Mouse (Mus musculus) hindbrain, embryonic 12.5 days (tissue): ENCODE data around the gene Cenpv. TPM values are rescaled to one million over a fixed set of nuclear protein-coding genes. Genes with fewer than 3 reads are reported as not detected.

Experiments used
- ATAC-seq: fragments of 200-750 bp; cut with Nextera tagmentation; 2 replicates; pipeline ENCODE4 v1.8.0; 2017; ENCODE audit warnings: moderate TSS enrichment; ENCODE audit not compliant: low FRiP score
- H3K27ac ChIP-seq: fragments of 300-500 bp; sonication (generic); 2 replicates; pipeline ENCODE4 v1.5.1; 2016; ENCODE audit warnings: mild to moderate bottlenecking
- H3K27me3 ChIP-seq: fragments of 300-500 bp; sonication (generic); 2 replicates; pipeline ENCODE4 v1.6.1; 2016; ENCODE audit warnings: mild to moderate bottlenecking
- H3K36me3 ChIP-seq: fragments of 300-500 bp; sonication (generic); 2 replicates; pipeline ENCODE4 v1.6.1; 2016; ENCODE audit warnings: mild to moderate bottlenecking
- H3K4me1 ChIP-seq: fragments of 300-500 bp; sonication (generic); 2 replicates; pipeline ENCODE4 v1.6.1; 2016
- H3K4me2 ChIP-seq: fragments of 300-500 bp; sonication (generic); replicated peaks from 2 replicates; pipeline ENCODE4 v1.6.1; 2016; ENCODE audit warnings: mild to moderate bottlenecking
- H3K4me3 ChIP-seq: fragments of 300-500 bp; sonication (generic); 2 replicates; pipeline ENCODE4 v1.5.1; 2016; ENCODE audit warnings: mild to moderate bottlenecking
- H3K9ac ChIP-seq: fragments of 300-500 bp; sonication (generic); 2 replicates; pipeline ENCODE4 v1.6.1; 2016; ENCODE audit warnings: mild to moderate bottlenecking, moderate library complexity
- H3K9me3 ChIP-seq: fragments of 300-500 bp; sonication (generic); replicated peaks from 2 replicates; pipeline ENCODE4 v1.6.1; 2016; ENCODE audit warnings: mild to moderate bottlenecking
- whole genome bisulfite sequencing: fragments of 180-500 bp; shearing (Covaris S2); methylation state at CpG from one replicate; pipeline ENCODE4 v1.1.7; 2016; 5-methylcytosine and 5-hydroxymethylcytosine counted together
- polyA plus RNA-seq: library from polyadenylated mRNA; unstranded; fragments of >200 nt; fragmentation: Nextera tagmentation; extraction: Ambion mirVana; gene quantifications from 2 replicates; pipeline ENCODE4 v1.2.1, GENCODE M21; 2016

Cenpv gene
- polyA plus RNA-seq = 47.2 and 51.6 TPM in 2 replicates

DNA sequence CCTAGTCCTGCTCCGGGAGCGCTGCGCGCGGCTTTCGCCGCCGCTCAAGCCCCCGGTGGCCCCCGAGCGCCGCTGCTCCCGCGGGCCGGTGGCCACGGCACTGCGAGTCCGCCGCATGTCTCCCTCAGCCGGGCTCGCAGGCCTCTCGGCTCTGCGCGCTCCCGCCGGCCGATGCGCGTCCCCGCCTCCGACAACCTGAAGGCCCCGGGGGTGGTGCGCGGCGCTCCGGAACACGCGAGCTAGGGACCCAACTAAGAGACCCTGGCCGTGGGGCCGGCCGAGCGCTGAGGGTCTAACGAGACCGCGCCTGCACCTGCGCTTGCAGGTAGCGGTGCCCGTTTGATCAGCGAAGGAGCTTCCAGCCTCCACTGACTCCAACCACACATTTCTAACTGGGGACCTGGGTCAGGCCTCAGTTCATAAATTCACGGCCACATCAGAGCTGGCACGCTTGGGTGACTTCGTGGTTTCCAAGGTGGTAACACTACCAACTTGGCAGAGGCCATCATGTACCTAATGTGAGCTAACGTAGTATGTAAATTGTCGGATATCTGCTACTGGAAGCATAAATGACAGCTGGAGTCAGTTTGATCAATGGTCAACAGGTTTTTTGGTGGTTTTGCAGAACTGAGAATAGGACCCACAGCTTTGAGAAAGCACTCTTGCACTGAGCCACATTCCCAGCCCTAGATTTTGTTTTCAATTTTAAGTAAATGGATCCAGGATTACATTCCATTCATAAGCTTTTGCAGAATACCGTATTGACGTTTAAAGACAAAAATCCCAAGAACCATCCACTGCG, at the start of gene Cenpv:
Gene Cenpv, minus strand, starts transcription at position 173 of the 802 bp plus-strand sequence.
- Histone ChIP-seq H3K36me3 (peaks cover 5% of the 10 kb centered on the region), H3K9me3 (no peaks in the 10 kb centered on the region), H3K4me1 (peaks cover 4% of the 10 kb centered on the region), H3K27me3 (no peaks in the 10 kb centered on the region), H3K27ac (peak within 1 kb of the TSS; percentile 69), H3K4me2 (peak within 1 kb of the TSS; percentile 76), H3K9ac (peak within 1 kb of the TSS; percentile 94), H3K4me3 (peak within 1 kb of the TSS; percentile 87)
- ATAC-seq = peak; percentile 87
- 6% methylated on average over 54 of the region's 57 CpGs for WGBS

DNA sequence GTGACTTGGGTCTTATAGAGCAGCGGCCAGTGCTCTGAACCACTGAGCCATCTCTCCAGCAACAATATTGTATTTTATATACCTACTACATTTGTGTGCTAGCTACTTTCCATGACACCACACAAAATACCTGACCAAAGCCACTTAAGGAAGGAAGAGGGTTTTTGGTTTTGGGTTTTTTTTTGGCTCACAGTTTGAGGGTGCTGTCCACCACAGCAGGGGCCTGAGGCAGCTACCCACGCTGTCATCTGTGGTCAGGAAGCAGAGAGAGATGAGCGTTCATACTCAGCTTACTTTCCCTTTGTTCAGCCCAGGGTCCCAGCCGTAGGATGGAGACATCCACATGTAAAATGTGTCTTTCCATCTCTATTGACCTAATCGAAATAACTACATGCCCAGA, 48.0 kb upstream of the Cenpv start:
- Histone ChIP-seq H3K9ac (no peak overlapping the region), H3K4me1 (no peaks in the 10 kb centered on the region), H3K9me3 (no peaks in the 10 kb centered on the region), H3K4me2 (no peak overlapping the region), H3K27me3 (no peaks in the 10 kb centered on the region), H3K4me3 (no peak overlapping the region), H3K36me3 (0 out of 2 replicates have a peak, but pooled peaks cover 5% of the 10 kb centered on the region), H3K27ac (no peak overlapping the region)
- ATAC-seq = no peak
- WGBS = 89% methylated on average over 5 of the region's 5 CpGs

- ATAC-seq = no peak
These were observed 45.7 kb upstream of the Cenpv start for GRCm38 (mm10) chr11:62584671-62585206.

DNA sequence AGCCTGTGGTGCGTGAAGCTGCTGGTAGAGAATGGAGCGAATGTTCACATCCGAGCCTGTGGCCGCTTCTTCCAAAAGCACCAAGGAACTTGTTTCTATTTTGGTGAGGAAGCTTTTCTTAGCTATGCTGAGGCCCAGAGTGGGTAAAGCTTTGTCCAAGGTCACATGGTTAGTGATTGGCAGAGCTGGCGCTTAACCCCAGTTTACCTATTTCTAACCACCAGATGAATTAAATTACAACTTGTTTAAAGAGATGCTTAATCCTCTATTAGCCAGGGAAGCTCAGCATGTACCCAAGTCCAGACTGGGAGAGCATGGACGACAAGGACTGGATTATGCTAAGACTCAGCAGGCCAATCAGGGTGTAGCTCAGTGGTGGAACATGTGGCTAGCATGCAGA, 44.0 kb upstream of the Cenpv start:
- Histone ChIP-seq H3K9ac (no peak overlapping the region), H3K4me1 (no peaks in the 10 kb centered on the region), H3K4me3 (no peak overlapping the region), H3K27ac (no peak overlapping the region), H3K27me3 (peaks cover under 1% of the 10 kb centered on the region; the same call in 1 of the 2 replicates), H3K9me3 (no peaks in the 10 kb centered on the region), H3K36me3 (0 out of 2 replicates have a peak, but pooled peaks cover 5% of the 10 kb centered on the region), H3K4me2 (no peak overlapping the region)
- no peak for ATAC-seq
- 71% methylated on average over 6 of the region's 6 CpGs for WGBS

More at GRCm38 (mm10) chr11:62584671-62585206, 45.7 kb upstream of the Cenpv start:
- H3K9me3 ChIP-seq = no peaks in the 10 kb centered on the region
- H3K4me1 ChIP-seq = no peaks in the 10 kb centered on the region
- no peak overlapping the region for H3K9ac ChIP-seq
- H3K4me3 ChIP-seq = no peak overlapping the region
- 0 out of 2 replicates have a peak, but pooled peaks cover 5% of the 10 kb centered on the region for H3K36me3 ChIP-seq
- H3K27me3 ChIP-seq = no peaks in the 10 kb centered on the region
- WGBS = 79% methylated on average over 9 of the region's 9 CpGs
- no peak overlapping the region for H3K27ac ChIP-seq
- H3K4me2 ChIP-seq = no peak overlapping the region

- Histone ChIP-seq H3K9me3 (no peaks in the 10 kb centered on the region), H3K27ac (no peak overlapping the region), H3K4me2 (peak overlapping the region; percentile 99), H3K9ac (no peak overlapping the region), H3K4me3 (peak overlapping the region; percentile 52), H3K36me3 (no peaks in the 10 kb centered on the region), H3K4me1 (peaks cover 5% of the 10 kb centered on the region; the same call in 1 of the 2 replicates), H3K27me3 (peaks cover 16% of the 10 kb centered on the region; the same call in 1 of the 2 replicates)
- WGBS = 66% methylated on average over 16 of the region's 16 CpGs
- ATAC-seq = no peak
These were observed 37.6 kb upstream of the Cenpv start for GRCm38 (mm10) chr11:62576530-62577152.

GRCm38 (mm10) chr11:62575659-62576438, 36.8 kb upstream of the Cenpv start:
- Histone ChIP-seq H3K9me3 (no peaks in the 10 kb centered on the region), H3K9ac (peak overlapping the region; percentile 74), H3K4me3 (peak overlapping the region; percentile 52), H3K27me3 (peaks cover 16% of the 10 kb centered on the region; the same call in 1 of the 2 replicates), H3K36me3 (no peaks in the 10 kb centered on the region), H3K27ac (peak overlapping the region; percentile 57; the same call in 1 of the 2 replicates), H3K4me2 (peak overlapping the region; percentile 99), H3K4me1 (peaks cover 5% of the 10 kb centered on the region; the same call in 1 of the 2 replicates)
- ATAC-seq = peak; percentile 77
- whole genome bisulfite sequencing = 4% methylated on average over 27 of the region's 27 CpGs

DNA sequence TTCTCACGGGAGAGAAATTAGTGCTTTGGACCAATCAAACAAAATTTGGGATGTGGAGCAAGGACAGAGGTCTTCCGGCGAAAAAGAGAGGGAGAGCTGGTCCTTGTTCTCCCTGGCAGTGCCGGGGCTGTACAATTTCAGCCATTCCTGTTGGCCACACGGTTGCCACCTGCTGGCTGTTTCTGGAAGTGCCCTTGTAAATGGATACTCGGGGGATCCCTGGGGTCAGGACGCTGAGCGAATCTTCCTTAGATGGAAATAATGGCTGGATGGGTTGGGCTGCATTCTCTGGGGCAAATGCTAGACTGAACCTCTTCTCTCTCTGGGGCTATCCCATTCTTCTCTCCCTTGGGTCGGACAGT, 36.2 kb upstream of the Cenpv start:
- peak; percentile 81 for ATAC-seq
- 0 out of 2 replicates have a peak overlapping the region, but pooled peaks have one; percentile 57 for H3K27ac ChIP-seq
- H3K4me1 ChIP-seq = peaks cover 5% of the 10 kb centered on the region; the same call in 1 of the 2 replicates
- H3K4me3 ChIP-seq = peak overlapping the region; percentile 52
- peak overlapping the region; percentile 99 for H3K4me2 ChIP-seq
- H3K27me3 ChIP-seq = peaks cover 16% of the 10 kb centered on the region; the same call in 1 of the 2 replicates
- H3K36me3 ChIP-seq = no peaks in the 10 kb centered on the region
- peak overlapping the region; percentile 74 for H3K9ac ChIP-seq
- under 1% methylated on average over 9 of the region's 9 CpGs for WGBS
- H3K9me3 ChIP-seq = no peaks in the 10 kb centered on the region

DNA sequence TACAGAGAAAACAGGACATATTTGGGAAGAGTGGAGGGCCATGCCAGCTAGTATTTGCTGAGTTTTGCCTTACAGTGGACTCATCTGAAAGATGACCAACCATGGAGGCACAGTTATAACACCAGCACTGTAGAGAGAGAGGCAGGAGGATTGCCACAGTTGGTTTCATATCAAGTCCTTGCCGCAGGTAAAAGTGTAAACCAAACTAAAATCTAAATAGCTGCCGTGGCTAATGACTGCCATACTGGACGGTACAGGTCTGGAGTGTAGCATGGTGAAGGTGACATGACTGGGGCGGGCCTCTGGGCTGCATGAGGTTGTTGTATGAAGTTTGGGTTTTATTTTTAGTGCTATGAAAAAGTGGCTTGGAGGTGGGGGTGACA, 35.6 kb upstream of the Cenpv start:
- 87% methylated on average over 4 of the region's 4 CpGs for WGBS
- H3K4me1 ChIP-seq = peaks cover 5% of the 10 kb centered on the region; the same call in 1 of the 2 replicates

GRCm38 (mm10) chr11:62573959-62574702, 35.1 kb upstream of the Cenpv start, which contains the start of gene Trpv2:
Gene Trpv2 (plus strand): TSS chr11:62574486.
- Histone ChIP-seq H3K36me3 (no peaks in the 10 kb centered on the region), H3K9ac (no peak within 1 kb of the TSS), H3K4me2 (peak within 1 kb of the TSS; percentile 99), H3K27me3 (peaks cover 16% of the 10 kb centered on the region; the same call in 1 of the 2 replicates), H3K4me1 (peaks cover 5% of the 10 kb centered on the region; the same call in 1 of the 2 replicates), H3K4me3 (peak within 1 kb of the TSS; percentile 52), H3K9me3 (no peaks in the 10 kb centered on the region), H3K27ac (no peak within 1 kb of the TSS)
- ATAC-seq = no peak
- 84% methylated on average over 6 of the region's 6 CpGs for WGBS

More for the DNA sequence above, 35.6 kb upstream of the Cenpv start:
- ATAC-seq = no peak
- H3K4me3 ChIP-seq = no peak overlapping the region
- H3K9me3 ChIP-seq = no peaks in the 10 kb centered on the region
- H3K36me3 ChIP-seq = no peaks in the 10 kb centered on the region
- no peak overlapping the region for H3K9ac ChIP-seq
- no peak overlapping the region for H3K27ac ChIP-seq
- peaks cover 16% of the 10 kb centered on the region; the same call in 1 of the 2 replicates for H3K27me3 ChIP-seq
- H3K4me2 ChIP-seq = no peak overlapping the region

- Histone ChIP-seq H3K36me3 (no peaks in the 10 kb centered on the region), H3K9me3 (no peaks in the 10 kb centered on the region), H3K27ac (no peak overlapping the region), H3K4me2 (no peak overlapping the region), H3K4me3 (no peak overlapping the region), H3K9ac (no peak overlapping the region), H3K4me1 (no peaks in the 10 kb centered on the region), H3K27me3 (no peaks in the 10 kb centered on the region)
- 71% methylated on average over 3 of the region's 3 CpGs for WGBS
- no peak for ATAC-seq
These were observed 29.2 kb upstream of the Cenpv start for GRCm38 (mm10) chr11:62568300-62568699.

DNA sequence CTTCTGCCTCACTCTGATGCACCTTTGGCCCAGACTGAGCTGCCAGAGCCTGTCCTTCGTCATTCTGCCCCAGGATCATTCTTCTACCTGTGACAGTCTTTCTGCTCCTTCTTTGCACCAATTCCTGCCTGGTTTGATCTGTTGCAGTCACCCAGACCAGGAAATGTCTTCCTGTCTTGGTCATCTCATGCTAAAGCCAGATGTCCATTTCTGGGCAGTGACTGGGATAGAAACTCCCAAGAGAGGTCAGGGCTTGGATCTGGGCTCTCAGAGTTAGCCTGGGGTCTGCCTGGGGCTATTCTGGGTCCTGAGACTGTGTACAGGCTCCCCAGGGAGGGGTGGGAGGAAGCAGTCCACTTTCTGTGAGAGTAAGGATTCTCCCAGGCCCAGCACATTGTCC, 27.1 kb upstream of the Cenpv start:
- Histone ChIP-seq H3K9ac (no peak overlapping the region), H3K4me3 (no peak overlapping the region), H3K27ac (no peak overlapping the region), H3K4me2 (no peak overlapping the region), H3K9me3 (no peaks in the 10 kb centered on the region), H3K4me1 (no peaks in the 10 kb centered on the region), H3K27me3 (no peaks in the 10 kb centered on the region), H3K36me3 (no peaks in the 10 kb centered on the region)
- ATAC-seq = no peak
- 80% methylated on average over 1 of the region's 1 CpGs for WGBS
